Mouse (Mus musculus): ENCODE data around the gene Mrgprd. TPM values are rescaled to one million over a fixed set of nuclear protein-coding genes. Genes with fewer than 3 reads are reported as not detected.

The Mrgprd gene
- polyA plus RNA-seq, 1 experiment from 2014 or later: not detected

GRCm38 (mm10) chr7:145308061-145308675 lies 6.5 kb upstream of the Mrgprd start:
- Histone ChIP-seq H3K9me3 (replicated peaks) (no peaks in the 10 kb centered on the region), H3K27me3 (replicated peaks) (peaks cover 15% of the 10 kb centered on the region; the same call in 1 of the 2 replicates), H3K4me2 (no peak overlapping the region), H3K27ac (no peak overlapping the region), H3K4me3 (no peak overlapping the region), H3K36me3 (no peaks in the 10 kb centered on the region), H3K9ac (no peak overlapping the region), H3K4me1 (peaks cover 3% of the 10 kb centered on the region; the same call in 1 of the 2 replicates)
- 54% methylated on average over 30 of the region's 30 CpGs for WGBS (ENCODE audit: insufficient replicate concordance)
- ATAC-seq: no peak

GRCm38 (mm10) chr7:145308866-145309265 lies 5.8 kb upstream of the Mrgprd start:
- WGBS (ENCODE audit: insufficient replicate concordance): 45% methylated on average over 4 of the region's 4 CpGs
- Histone ChIP-seq H3K27me3 (replicated peaks) (peaks cover 15% of the 10 kb centered on the region; the same call in 1 of the 2 replicates), H3K27ac (no peak overlapping the region), H3K9me3 (replicated peaks) (no peaks in the 10 kb centered on the region), H3K4me3 (no peak overlapping the region), H3K4me1 (no peaks in the 10 kb centered on the region), H3K9ac (no peak overlapping the region), H3K36me3 (no peaks in the 10 kb centered on the region), H3K4me2 (no peak overlapping the region)
- ATAC-seq: no peak

- no peak overlapping the region for H3K9ac ChIP-seq
- no peaks in the 10 kb centered on the region for H3K36me3 ChIP-seq
- H3K27me3 ChIP-seq (replicated peaks): peaks cover 15% of the 10 kb centered on the region; the same call in 1 of the 2 replicates
- no peak overlapping the region for H3K27ac ChIP-seq
- no peak overlapping the region for H3K4me2 ChIP-seq
- ATAC-seq: no peak
- WGBS (ENCODE audit: insufficient replicate concordance): 50% methylated on average over 1 of the region's 1 CpGs
- H3K4me1 ChIP-seq: no peaks in the 10 kb centered on the region
- no peaks in the 10 kb centered on the region for H3K9me3 ChIP-seq (replicated peaks)
- H3K4me3 ChIP-seq: no peak overlapping the region
Measured at GRCm38 (mm10) chr7:145309877-145310276, 4.8 kb upstream of the Mrgprd start.

- Histone ChIP-seq H3K9me3 (replicated peaks) (no peaks in the 10 kb centered on the region), H3K4me2 (no peak overlapping the region), H3K36me3 (no peaks in the 10 kb centered on the region), H3K27me3 (replicated peaks) (peaks cover 15% of the 10 kb centered on the region; the same call in 1 of the 2 replicates), H3K4me1 (no peaks in the 10 kb centered on the region), H3K4me3 (no peak overlapping the region), H3K27ac (no peak overlapping the region), H3K9ac (no peak overlapping the region)
- 41% methylated on average over 5 of the region's 5 CpGs for WGBS (ENCODE audit: insufficient replicate concordance)
- no peak for ATAC-seq
Measured at GRCm38 (mm10) chr7:145310526-145310925, 4.1 kb upstream of the Mrgprd start.

- 69% methylated on average over 3 of the region's 3 CpGs for WGBS (ENCODE audit: insufficient replicate concordance)
- no peaks in the 10 kb centered on the region for H3K9me3 ChIP-seq (replicated peaks)
- H3K27ac ChIP-seq: no peak overlapping the region
- no peak overlapping the region for H3K4me2 ChIP-seq
- H3K27me3 ChIP-seq (replicated peaks): peaks cover 15% of the 10 kb centered on the region; the same call in 1 of the 2 replicates
- no peaks in the 10 kb centered on the region for H3K4me1 ChIP-seq
- no peak overlapping the region for H3K9ac ChIP-seq
- H3K4me3 ChIP-seq: no peak overlapping the region
- no peaks in the 10 kb centered on the region for H3K36me3 ChIP-seq
- ATAC-seq: no peak
Measured at GRCm38 (mm10) chr7:145312137-145312536, 2.5 kb upstream of the Mrgprd start.

- Histone ChIP-seq H3K4me2 (no peak overlapping the region), H3K27me3 (replicated peaks) (no peaks in the 10 kb centered on the region), H3K9ac (no peak overlapping the region), H3K4me1 (no peaks in the 10 kb centered on the region), H3K27ac (no peak overlapping the region), H3K36me3 (no peaks in the 10 kb centered on the region), H3K9me3 (replicated peaks) (no peaks in the 10 kb centered on the region), H3K4me3 (no peak overlapping the region)
- no peak for ATAC-seq
- WGBS (ENCODE audit: insufficient replicate concordance): 57% methylated on average over 4 of the region's 4 CpGs
Measured at GRCm38 (mm10) chr7:145317522-145317921, 2.9 kb downstream of the Mrgprd start.

- Histone ChIP-seq H3K4me1 (no peaks in the 10 kb centered on the region), H3K36me3 (no peaks in the 10 kb centered on the region), H3K27ac (no peak overlapping the region), H3K4me2 (no peak overlapping the region), H3K27me3 (replicated peaks) (no peaks in the 10 kb centered on the region), H3K9ac (no peak overlapping the region), H3K4me3 (no peak overlapping the region), H3K9me3 (replicated peaks) (no peaks in the 10 kb centered on the region)
- 38% methylated on average over 3 of the region's 3 CpGs for WGBS (ENCODE audit: insufficient replicate concordance)
- ATAC-seq: no peak
Measured at GRCm38 (mm10) chr7:145319481-145319880, 4.8 kb downstream of the Mrgprd start.

GRCm38 (mm10) chr7:145323607-145324006 lies 9.0 kb downstream of the Mrgprd start:
- no peak for ATAC-seq
- Histone ChIP-seq H3K27me3 (replicated peaks) (no peaks in the 10 kb centered on the region; the same call in 1 of the 2 replicates), H3K9ac (no peak overlapping the region), H3K4me2 (no peak overlapping the region), H3K36me3 (no peaks in the 10 kb centered on the region), H3K9me3 (replicated peaks) (no peaks in the 10 kb centered on the region), H3K27ac (no peak overlapping the region), H3K4me3 (no peak overlapping the region), H3K4me1 (peaks cover 7% of the 10 kb centered on the region)
- WGBS (ENCODE audit: insufficient replicate concordance): 34% methylated on average over 4 of the region's 4 CpGs

GRCm38 (mm10) chr7:145325697-145326096 lies 11.1 kb downstream of the Mrgprd start:
- Histone ChIP-seq H3K9me3 (replicated peaks) (no peaks in the 10 kb centered on the region), H3K4me1 (peaks cover 7% of the 10 kb centered on the region), H3K4me3 (no peak overlapping the region), H3K27me3 (replicated peaks) (no peaks in the 10 kb centered on the region; the same call in 1 of the 2 replicates), H3K36me3 (no peaks in the 10 kb centered on the region), H3K27ac (no peak overlapping the region), H3K4me2 (no peak overlapping the region), H3K9ac (no peak overlapping the region)
- no peak for ATAC-seq
- 15% methylated on average over 2 of the region's 2 CpGs for WGBS (ENCODE audit: insufficient replicate concordance)

GRCm38 (mm10) chr7:145329982-145330381 lies 15.3 kb downstream of the Mrgprd start:
- 59% methylated on average over 2 of the region's 2 CpGs for WGBS (ENCODE audit: insufficient replicate concordance)
- H3K9me3 ChIP-seq (replicated peaks): no peaks in the 10 kb centered on the region
- H3K9ac ChIP-seq: no peak overlapping the region
- no peak for ATAC-seq
- no peak overlapping the region for H3K4me3 ChIP-seq
- H3K4me1 ChIP-seq: peaks cover 7% of the 10 kb centered on the region
- no peak overlapping the region for H3K4me2 ChIP-seq
- no peaks in the 10 kb centered on the region for H3K36me3 ChIP-seq
- H3K27ac ChIP-seq: no peak overlapping the region
- no peaks in the 10 kb centered on the region; the same call in 1 of the 2 replicates for H3K27me3 ChIP-seq (replicated peaks)

- no peaks in the 10 kb centered on the region for H3K9me3 ChIP-seq (replicated peaks)
- H3K36me3 ChIP-seq: no peaks in the 10 kb centered on the region
- ATAC-seq: no peak
- no peak overlapping the region for H3K4me3 ChIP-seq
- H3K9ac ChIP-seq: no peak overlapping the region
- 51% methylated on average over 2 of the region's 2 CpGs for WGBS (ENCODE audit: insufficient replicate concordance)
- no peak overlapping the region for H3K4me2 ChIP-seq
- H3K27ac ChIP-seq: no peak overlapping the region
- H3K27me3 ChIP-seq (replicated peaks): no peaks in the 10 kb centered on the region
- peaks cover 5% of the 10 kb centered on the region for H3K4me1 ChIP-seq
Measured at GRCm38 (mm10) chr7:145330641-145331040, 16.0 kb downstream of the Mrgprd start.

GRCm38 (mm10) chr7:145332376-145333041 lies 17.9 kb downstream of the Mrgprd start:
- Histone ChIP-seq H3K4me3 (no peak overlapping the region), H3K27me3 (replicated peaks) (no peaks in the 10 kb centered on the region), H3K36me3 (no peaks in the 10 kb centered on the region), H3K4me1 (no peaks in the 10 kb centered on the region), H3K9ac (no peak overlapping the region), H3K27ac (no peak overlapping the region), H3K4me2 (no peak overlapping the region), H3K9me3 (replicated peaks) (no peaks in the 10 kb centered on the region)
- no peak for ATAC-seq
- WGBS (ENCODE audit: insufficient replicate concordance): 69% methylated on average over 1 of the region's 1 CpGs
